Mouse (Mus musculus) ES-Bruce4 (cell line): ENCODE measurements at regions not wholly inside any gene's neighbourhood (a gene's known extent, or its start where the extent isn't known, plus 50 kb on each side); places are given as distances from the start of the nearest gene placed in this dataset.

ENCODE experiments used
- H3K27ac ChIP-seq: 2 replicates; pipeline ENCODE4 v1.5.1; 2012; ENCODE audit warnings: low read length, inconsistent platforms; ENCODE audit not compliant: insufficient read depth
- H3K27me3 ChIP-seq: 2 replicates; pipeline ENCODE4 v1.6.1; 2012; ENCODE audit warnings: mild to moderate bottlenecking, low read length, inconsistent platforms; ENCODE audit not compliant: control insufficient read depth, poor library complexity, insufficient read depth, severe bottlenecking
- H3K36me3 ChIP-seq: 2 replicates; pipeline ENCODE4 v1.6.1; 2012; ENCODE audit warnings: inconsistent platforms, mild to moderate bottlenecking, low read length, moderate library complexity; ENCODE audit not compliant: control insufficient read depth, poor library complexity, insufficient read depth, severe bottlenecking
- H3K4me1 ChIP-seq: one replicate; pipeline ENCODE4 v1.8.1; 2011; ENCODE audit warnings: low read length; ENCODE audit not compliant: control insufficient read depth, insufficient read depth
- H3K4me3 ChIP-seq: 2 replicates; pipeline ENCODE4 v1.5.1; 2011; ENCODE audit warnings: low read depth, mild to moderate bottlenecking, low read length
- H3K9ac ChIP-seq: 2 replicates; pipeline ENCODE4 v1.6.1; 2012; ENCODE audit warnings: low read depth, mild to moderate bottlenecking, inconsistent platforms; ENCODE audit not compliant: poor library complexity, severe bottlenecking
- H3K9me3 ChIP-seq: replicated peaks from 2 replicates; pipeline ENCODE4 v1.6.1; 2012; ENCODE audit warnings: mild to moderate bottlenecking, low read length, inconsistent platforms; ENCODE audit not compliant: control insufficient read depth, poor library complexity, insufficient read depth, severe bottlenecking
- CTCF ChIP-seq: IDR thresholded peaks from one replicate; pipeline ENCODE4 v1.8.1; 2011; ENCODE audit warnings: low read depth, low read length
- EP300 ChIP-seq: IDR thresholded peaks from 2 replicates; pipeline ENCODE4 v1.6.1; 2011; ENCODE audit warnings: low read depth, low read length; ENCODE audit not compliant: insufficient read depth
- POLR2A ChIP-seq: IDR thresholded peaks from one replicate; pipeline ENCODE4 v1.8.1; 2011; ENCODE audit warnings: low read length; ENCODE audit not compliant: insufficient read depth

- Histone ChIP-seq H3K9ac (no peak overlapping the region), H3K4me3 (no peak overlapping the region), H3K27ac (no peak overlapping the region)
Measured at GRCm38 (mm10) chr5:54212038-54212589, 213.8 kb downstream of the Stim2 start.

GRCm38 (mm10) chr5:54225031-54225430 lies 226.7 kb downstream of the Stim2 start:
- Histone ChIP-seq H3K9me3 (no peaks in the 10 kb centered on the region), H3K4me1 (no peaks in the 10 kb centered on the region), H3K27ac (no peak overlapping the region), H3K36me3 (no peaks in the 10 kb centered on the region), H3K9ac (no peak overlapping the region), H3K27me3 (no peaks in the 10 kb centered on the region), H3K4me3 (no peak overlapping the region)
- TF ChIP-seq POLR2A (no peak), EP300 (no peak), CTCF (no peak)

More at GRCm38 (mm10) chr5:54212038-54212589, 213.8 kb downstream of the Stim2 start:
- Histone ChIP-seq H3K36me3 (no peaks in the 10 kb centered on the region), H3K27me3 (no peaks in the 10 kb centered on the region), H3K4me1 (peaks cover 2% of the 10 kb centered on the region), H3K9me3 (peaks cover 5% of the 10 kb centered on the region)
- TF ChIP-seq POLR2A (no peak), CTCF (no peak), EP300 (no peak)

GRCm38 (mm10) chr5:54234580-54234979 lies 236.3 kb downstream of the Stim2 start:
- Histone ChIP-seq H3K27me3 (no peaks in the 10 kb centered on the region; the same call in 1 of the 2 replicates), H3K9me3 (no peaks in the 10 kb centered on the region), H3K9ac (no peak overlapping the region)

GRCm38 (mm10) chr5:54235226-54235625 lies 236.9 kb downstream of the Stim2 start:
- Histone ChIP-seq H3K9ac (no peak overlapping the region), H3K4me3 (no peak overlapping the region), H3K9me3 (no peaks in the 10 kb centered on the region), H3K36me3 (no peaks in the 10 kb centered on the region), H3K4me1 (no peaks in the 10 kb centered on the region), H3K27me3 (no peaks in the 10 kb centered on the region; the same call in 1 of the 2 replicates), H3K27ac (no peak overlapping the region)
- no peak for TF ChIP-seq EP300
- no peak for TF ChIP-seq CTCF
- no peak for TF ChIP-seq POLR2A

More at GRCm38 (mm10) chr5:54234580-54234979, 236.3 kb downstream of the Stim2 start:
- no peak for TF ChIP-seq EP300
- TF ChIP-seq POLR2A, result no peak
- no peak for TF ChIP-seq CTCF
- no peaks in the 10 kb centered on the region for H3K4me1 ChIP-seq
- H3K27ac ChIP-seq, result no peak overlapping the region
- H3K36me3 ChIP-seq, result no peaks in the 10 kb centered on the region
- H3K4me3 ChIP-seq, result no peak overlapping the region

- Histone ChIP-seq H3K9ac (no peak overlapping the region), H3K9me3 (no peaks in the 10 kb centered on the region), H3K36me3 (no peaks in the 10 kb centered on the region), H3K4me3 (no peak overlapping the region), H3K4me1 (no peaks in the 10 kb centered on the region), H3K27me3 (no peaks in the 10 kb centered on the region; the same call in 1 of the 2 replicates), H3K27ac (no peak overlapping the region)
- TF ChIP-seq CTCF (no peak), EP300 (no peak), POLR2A (no peak)
Measured at GRCm38 (mm10) chr5:54237226-54237625, 238.9 kb downstream of the Stim2 start.

- Histone ChIP-seq H3K9ac (no peak overlapping the region), H3K27ac (no peak overlapping the region), H3K4me3 (no peak overlapping the region), H3K36me3 (no peaks in the 10 kb centered on the region), H3K9me3 (no peaks in the 10 kb centered on the region), H3K27me3 (no peaks in the 10 kb centered on the region; the same call in 1 of the 2 replicates), H3K4me1 (no peaks in the 10 kb centered on the region)
- TF ChIP-seq CTCF (no peak), EP300 (no peak)
Measured at GRCm38 (mm10) chr5:54238646-54239167, 240.4 kb downstream of the Stim2 start.
